Mouse (Mus musculus): Measurements from ENCODE around the gene Gfra1. TPM values are rescaled to one million over a fixed set of nuclear protein-coding genes. Genes with fewer than 3 reads are reported as not detected.

The Gfra1 gene
- total RNA-seq, 2 experiments from 2014 or later: 2.3 to 2.9 TPM

DNA sequence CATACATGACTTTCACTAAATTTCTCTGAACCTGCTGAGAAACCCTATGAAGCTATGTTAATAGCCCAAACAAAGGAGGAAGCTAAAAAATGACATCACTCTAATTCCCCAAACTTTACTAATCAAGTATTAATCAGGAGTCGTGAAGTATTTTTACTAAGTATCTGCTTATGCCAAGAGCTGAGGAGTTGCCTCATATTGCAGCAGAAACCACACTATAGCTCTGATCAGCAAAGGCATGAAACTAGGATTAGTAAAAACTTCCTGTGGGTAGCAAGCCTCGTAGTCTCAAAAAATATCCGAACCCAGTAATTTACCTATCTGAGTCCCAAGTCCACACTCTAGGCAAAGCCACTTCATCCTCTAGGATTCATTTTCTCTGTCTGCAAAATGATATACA is 55.5 kb downstream of the Gfra1 start:
- no peak for DNase-seq
- intact Hi-C loops (cut with DNase I): no loop called here

DNA sequence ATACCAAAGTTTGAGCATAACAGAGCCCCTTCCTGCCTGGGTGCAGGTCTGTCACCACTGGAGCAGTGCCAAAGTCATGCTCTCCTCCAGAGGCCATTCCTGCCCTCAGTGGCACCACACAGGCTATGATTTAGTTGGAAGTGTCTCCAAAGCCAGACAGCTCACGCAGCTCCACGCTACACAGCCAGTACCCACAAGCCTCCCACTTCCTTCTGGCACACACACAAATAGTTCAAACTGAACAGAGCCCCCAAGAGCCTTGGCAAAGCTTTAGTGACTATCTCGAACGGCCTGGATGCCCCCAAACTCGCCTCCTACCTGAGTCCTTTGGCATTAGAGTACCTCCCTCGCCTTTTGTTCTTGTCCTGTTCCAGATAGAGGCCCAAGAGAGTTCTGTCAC is 56.5 kb downstream of the Gfra1 start:
- intact Hi-C loops (cut with DNase I): no loop called here
- DNase-seq: no peak

DNA sequence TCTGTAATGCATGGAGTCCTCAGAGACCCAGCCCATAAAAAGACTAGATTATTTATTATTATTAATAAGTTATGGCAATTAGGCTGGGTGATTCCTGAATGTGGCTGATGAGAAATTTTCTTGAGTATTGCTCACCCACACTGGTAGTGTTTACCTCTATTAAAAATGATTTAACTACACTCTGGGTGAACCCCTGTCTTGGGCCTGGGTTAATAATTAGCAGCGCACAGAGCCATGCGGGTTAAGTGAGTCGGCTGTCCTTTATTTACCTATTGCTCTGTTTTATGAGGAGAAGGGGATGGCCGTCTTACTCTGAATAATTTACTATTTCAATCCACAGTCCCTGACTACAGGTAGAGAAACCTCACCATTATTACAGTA is 59.1 kb downstream of the Gfra1 start:
- DNase-seq: no peak
- intact Hi-C loops (cut with DNase I): no loop called here

DNA sequence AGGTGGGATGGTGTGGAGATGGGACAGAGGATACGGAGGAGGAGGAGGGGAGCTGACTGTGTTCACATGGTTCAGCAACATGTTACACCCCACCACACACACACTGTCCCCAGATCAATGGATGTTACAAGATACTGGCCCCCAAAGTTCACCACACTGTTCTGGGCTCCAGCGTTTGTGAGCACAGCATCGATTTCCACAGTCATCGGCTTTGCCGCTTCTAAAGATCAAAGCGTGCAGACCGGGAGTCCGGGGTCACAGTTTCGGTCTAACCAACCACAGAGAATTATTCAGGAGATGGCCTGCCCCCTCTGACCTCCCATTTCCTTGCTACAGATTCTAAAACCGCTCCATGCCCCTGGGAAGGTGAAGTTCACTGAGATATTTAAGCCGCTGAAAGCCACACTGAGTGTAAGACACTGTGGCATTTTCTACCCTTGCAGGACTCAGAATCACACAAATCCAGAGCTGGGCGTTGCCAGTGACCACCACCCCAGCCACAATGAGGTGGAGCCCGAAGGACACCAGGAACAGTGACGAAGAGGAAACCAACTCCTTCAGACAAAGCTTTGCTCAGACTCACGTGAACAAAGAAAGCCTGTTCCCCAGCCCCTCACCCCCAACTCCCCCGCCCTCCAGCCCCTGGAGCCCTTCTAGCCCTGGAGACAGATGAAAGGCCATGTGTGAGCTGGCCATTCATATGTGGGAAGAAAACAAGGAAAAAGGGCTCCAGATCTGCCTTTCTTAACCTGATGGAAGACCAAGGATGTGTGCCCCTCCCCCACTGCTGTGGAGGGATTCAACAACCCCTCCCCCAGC is 59.7 kb downstream of the Gfra1 start:
- intact Hi-C loops (cut with DNase I): no loop called here
- no peak for DNase-seq

DNA sequence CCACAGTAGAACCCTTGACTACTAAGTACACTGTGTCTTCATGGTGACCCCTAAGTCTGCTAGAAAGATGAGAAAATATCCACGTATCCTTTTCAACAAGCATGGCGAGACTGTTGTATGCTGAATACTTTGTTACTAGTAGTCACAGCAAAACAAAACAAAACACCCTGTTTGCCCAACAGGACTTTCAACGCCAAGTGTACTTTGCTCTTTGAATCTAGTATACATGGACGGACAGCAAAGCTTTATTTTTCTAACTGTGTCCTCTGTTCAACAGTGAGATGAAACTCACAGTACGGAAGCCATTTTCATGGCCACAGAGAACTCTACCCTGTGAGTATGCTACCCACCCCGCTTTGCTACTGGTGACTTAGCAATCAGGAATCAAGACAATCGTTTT is 62.6 kb downstream of the Gfra1 start:
- no peak for DNase-seq
- intact Hi-C loops (cut with DNase I): no loop called here

DNA sequence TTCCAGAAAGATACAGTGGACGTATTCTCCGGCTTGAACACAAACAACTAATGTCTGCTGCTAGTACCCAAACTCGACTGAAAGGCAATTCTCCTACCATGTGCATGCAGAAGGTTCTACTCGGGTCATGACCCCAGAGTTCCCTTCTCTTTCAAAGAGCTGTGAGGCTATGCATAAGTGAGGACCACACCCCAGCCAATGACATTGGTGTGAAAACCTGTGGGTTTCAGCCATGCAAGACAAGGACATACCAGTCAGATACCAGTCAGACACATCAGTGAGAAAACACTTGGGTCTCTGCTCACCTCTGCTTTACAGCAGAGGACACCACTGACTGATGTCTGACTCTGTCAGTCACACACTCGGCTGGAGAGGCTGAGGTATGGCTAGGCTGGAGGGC is 63.9 kb downstream of the Gfra1 start:
- DNase-seq: no peak
- intact Hi-C loops (cut with DNase I): no loop called here

DNA sequence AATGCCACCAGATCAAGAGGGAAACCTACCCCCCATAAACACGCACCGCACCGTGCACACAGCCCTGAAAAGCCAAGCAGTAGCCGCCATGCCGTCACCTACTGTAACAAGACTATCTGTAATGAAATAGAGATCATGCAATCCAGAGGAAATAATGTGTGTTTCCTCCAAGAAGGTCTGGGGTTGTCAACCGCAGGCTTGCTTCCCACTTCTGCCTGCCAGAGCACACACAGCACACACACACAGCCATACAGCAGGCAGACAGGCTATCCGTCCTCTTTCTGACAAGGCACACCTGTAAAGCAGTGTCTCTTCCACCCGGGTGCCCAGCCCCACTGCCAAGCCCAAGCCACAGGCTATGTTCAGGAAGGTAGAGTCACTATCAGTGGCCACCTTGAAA is 66.2 kb downstream of the Gfra1 start:
- no peak for DNase-seq
- intact Hi-C loops (cut with DNase I): no loop called here

DNA sequence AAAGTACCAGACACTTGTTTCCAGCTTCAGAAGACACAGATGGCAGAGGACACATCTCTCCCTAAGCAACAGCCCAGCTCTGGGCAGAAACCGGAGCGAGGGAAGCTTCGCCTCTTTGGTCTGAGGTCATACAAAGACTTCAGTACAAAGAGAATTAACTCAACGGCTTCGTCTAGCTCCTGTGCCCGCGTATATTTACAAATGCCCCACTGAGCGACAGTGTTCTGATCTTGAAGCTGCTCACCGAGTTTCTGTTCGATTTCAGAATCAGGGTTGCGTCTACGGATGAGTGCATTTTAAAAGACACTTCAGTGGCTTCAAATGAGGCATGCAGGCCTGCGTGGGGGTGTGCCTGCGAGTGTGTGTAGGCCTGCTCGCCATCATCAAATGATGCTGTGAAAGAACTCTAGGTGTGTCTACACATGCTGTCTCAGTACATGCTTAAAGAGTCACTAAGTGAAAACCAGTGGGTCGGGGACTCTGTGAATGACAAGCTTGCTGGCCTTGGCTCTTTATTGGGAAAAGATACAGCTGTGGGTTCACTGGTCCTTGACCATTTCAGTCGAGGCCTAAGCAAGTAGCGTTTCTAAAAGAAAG is 66.8 kb downstream of the Gfra1 start:
- no peak for DNase-seq
- intact Hi-C loops (cut with DNase I): no loop called here

DNA sequence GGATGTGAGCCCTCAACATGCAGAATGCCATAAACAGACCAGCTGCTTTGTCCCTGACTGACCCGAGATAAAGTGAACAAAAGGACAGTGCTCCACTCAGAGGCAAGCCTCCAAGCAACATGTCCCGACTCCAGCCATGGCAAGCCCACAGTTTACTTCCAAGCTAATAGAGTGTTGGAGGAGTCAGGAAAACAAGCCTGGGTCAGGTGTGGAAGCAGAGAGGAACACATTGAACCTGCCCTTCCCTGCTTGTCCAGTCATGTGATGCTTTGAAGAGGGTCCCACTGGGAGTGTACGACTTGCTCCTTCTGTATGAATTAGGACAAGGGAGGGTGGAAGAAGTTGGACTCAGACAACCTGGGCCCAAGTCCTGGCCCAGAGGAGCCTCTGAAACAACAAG is 72.4 kb downstream of the Gfra1 start:
- DNase-seq: no peak
- intact Hi-C loops (cut with DNase I): no loop called here

DNA sequence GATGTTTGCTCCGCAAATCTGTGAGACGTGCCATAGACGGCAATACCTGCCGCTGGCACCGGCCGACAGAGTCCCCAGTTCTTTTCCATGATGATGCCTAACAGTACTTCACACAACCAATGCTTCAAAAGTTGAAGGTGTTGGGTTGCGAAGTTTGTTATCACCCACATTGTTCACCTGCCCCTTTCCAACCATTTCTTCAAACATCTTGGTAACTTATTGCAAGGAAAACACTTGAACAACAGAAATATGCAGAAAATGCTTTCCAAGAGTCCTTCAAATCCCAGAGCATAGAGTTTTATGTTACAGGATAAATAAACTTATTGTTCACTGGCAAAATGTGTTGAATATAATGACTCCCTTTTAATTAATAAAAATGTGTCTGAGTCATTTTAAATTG is 73.2 kb downstream of the Gfra1 start:
- DNase-seq: no peak
- intact Hi-C loops (cut with DNase I): no loop called here

DNA sequence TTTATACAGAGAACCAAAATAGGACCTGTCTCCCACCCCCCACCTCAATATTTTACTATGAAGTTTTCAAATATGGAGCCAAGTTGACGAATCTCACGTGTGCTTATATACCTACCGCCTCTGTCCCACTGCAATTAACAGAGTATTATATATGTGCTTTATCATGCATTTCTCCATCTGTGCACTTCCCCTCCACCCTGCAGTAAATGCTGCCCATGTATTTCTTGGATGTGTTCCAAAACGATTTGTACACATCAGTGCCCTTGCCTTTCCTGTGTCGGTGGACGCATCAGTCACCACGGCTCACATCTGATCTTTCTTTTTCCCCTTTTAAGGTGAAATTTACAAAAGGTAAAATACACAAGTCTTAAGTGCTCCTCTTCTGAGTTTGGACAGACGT is 77.7 kb downstream of the Gfra1 start:
- DNase-seq: no peak
- intact Hi-C loops (cut with DNase I): no loop called here

DNA sequence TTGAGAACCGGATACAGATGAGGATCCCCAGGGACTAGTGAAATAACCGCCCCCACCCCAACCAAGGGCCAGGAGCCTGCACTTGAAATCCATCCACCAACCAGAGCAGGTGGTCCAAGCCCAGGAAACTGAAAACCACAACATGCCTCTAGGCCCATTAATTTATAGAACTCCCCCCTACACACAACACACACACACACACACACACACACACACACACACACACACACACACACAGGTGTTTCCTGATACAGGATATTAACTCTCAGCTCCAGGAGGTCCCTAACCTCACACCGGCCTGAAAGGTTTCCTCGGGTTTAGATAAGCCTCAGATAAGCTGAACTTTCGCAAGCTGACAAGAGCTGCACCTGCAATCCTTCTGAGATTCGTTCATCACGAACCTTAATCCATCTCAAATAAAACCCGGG is 79.0 kb downstream of the Gfra1 start:
- intact Hi-C loops (cut with DNase I): no loop called here
- no peak for DNase-seq

DNA sequence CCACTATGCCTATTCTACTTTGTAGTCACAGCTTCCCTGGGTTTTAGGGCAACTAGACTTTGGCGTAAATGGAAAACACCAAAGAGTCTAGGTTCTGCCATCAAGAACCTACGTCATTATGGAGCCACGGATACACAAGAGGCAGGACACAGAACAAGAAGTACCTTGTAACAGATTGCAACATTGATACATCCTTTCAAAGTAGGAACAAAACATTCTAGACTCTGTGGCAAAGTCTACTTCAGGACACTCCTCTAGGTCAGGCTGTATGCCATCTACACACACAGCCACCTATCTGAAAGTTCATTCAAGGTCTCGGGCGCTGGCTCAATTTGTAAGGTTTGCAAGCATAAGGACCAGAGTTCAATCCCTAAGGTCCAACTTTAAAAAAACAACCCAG is 81.1 kb downstream of the Gfra1 start:
- intact Hi-C loops (cut with DNase I): no loop called here
- no peak for DNase-seq

DNA sequence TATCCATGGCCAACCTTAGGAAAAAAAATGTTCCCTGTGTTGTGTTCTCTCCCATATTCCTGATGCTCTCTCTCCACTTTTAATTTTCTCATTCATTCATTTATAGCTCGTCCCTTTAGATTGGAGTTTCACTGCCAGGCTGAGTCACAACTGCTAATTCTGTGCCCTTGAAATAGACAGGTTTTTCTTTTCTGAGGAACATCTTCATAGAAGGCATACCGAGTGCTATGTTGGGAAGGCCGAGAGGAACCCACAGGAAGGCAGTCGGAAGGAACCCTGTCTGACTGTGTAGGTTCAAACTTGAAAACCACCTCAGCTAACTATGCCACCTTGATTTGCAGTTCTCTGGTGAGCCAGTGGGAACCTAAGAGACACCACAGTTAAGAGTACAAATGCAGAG is 81.6 kb downstream of the Gfra1 start:
- no peak for DNase-seq
- intact Hi-C loops (cut with DNase I): no loop called here

DNA sequence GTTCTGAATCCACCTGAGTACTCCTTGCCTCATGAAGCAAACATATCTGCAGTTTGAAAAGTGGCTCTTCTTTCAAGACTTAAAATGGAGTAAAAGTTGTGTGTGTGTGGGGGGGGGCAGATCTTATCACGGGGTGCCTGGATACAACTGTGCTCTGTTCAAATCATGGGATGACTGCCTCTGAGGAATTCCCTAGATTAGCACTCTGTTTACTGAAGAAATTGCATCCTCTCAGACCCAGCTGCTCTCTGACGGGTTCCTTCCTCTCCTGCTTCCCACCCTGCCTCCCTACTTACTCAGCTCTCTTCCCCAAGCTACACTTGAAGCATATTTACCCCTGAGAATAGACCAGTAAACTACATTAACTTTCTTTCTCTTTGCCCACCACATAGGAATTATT is 87.2 kb downstream of the Gfra1 start:
- no peak for DNase-seq
- intact Hi-C loops (cut with DNase I): no loop called here

DNA sequence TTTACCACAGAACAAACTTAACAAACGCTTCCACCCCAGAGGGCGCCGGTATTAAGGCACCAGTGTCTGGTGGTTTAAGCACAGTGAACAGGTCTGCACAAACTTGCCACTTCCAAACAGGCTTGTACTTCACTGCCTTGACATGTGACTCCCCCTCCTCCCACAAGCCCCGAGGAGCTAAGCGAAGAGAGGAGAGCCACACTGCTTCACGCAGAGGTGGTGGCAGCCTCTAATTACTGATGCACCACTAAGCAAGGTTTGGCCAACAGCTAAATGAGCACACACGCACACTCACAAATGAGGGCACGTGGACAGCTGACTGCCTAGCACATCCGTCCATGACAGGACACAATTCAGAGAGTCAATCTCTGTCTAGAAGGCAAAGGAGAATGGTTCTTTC is 91.0 kb downstream of the Gfra1 start:
- intact Hi-C loops (cut with DNase I): no loop called here
- DNase-seq: no peak

DNA sequence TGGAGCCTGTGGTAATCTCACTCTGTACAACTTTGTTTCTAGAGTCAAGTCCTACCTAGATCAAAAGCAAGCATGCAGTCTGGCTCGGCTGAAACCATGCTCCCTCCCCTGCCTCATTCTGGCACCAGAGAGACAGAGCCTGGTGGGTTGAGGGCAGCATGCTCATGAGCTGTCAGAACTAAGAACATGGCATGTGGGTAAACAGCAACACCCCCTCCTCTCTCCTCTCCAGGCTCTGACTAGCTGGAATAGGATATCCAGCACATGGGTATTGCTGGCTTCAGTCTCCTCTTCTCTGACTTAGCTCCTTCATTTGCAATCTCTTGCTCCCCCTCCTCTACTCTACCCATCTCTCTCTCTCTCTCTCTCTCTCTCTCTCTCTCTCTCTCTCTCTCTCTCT is 94.7 kb downstream of the Gfra1 start:
- DNase-seq: no peak

DNA sequence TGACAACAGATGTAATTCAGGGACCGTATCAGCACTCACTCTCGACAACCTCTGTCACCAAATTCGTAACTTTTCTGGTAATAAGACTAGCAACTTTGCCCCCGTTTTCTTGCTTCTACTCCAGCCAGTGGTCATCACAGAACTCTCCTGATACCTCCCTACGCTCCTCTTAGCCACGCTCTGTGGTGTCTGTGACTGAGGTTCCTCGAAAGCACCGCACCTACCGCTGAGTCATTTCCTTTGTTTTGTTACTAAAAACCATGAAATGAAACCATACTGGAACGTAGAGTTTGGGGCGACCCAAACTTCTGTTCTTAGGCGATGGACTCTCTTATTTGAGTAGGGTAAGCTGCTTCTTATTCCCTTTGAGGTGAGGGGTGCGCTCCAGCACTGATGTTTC is 97.6 kb downstream of the Gfra1 start:
- no peak for DNase-seq
- intact Hi-C loops (cut with DNase I): no loop called here

More for the DNA sequence above, 94.7 kb downstream of the Gfra1 start:
- intact Hi-C loops (cut with DNase I): no loop called here

DNA sequence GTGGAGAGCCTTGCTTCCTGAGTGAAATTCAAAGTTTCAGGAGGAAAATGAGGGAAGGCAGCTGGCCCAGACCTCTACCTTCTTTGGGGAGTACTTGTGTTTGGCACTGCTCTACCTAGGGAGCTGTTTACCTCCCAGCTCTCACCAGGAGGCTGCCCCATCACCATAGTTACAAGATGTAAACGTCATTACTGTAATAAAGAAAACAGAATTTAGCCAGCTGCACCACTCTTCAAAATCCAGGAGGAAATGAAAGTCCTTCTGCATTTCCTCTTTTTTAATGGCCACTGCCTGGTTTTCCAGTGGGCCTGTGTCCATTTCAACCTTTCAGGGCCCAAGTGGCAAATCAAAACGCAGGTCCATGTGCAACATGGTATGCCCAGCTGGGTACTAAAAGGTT is 101.8 kb downstream of the Gfra1 start:
- intact Hi-C loops (cut with DNase I): no loop called here
- DNase-seq: no peak

DNA sequence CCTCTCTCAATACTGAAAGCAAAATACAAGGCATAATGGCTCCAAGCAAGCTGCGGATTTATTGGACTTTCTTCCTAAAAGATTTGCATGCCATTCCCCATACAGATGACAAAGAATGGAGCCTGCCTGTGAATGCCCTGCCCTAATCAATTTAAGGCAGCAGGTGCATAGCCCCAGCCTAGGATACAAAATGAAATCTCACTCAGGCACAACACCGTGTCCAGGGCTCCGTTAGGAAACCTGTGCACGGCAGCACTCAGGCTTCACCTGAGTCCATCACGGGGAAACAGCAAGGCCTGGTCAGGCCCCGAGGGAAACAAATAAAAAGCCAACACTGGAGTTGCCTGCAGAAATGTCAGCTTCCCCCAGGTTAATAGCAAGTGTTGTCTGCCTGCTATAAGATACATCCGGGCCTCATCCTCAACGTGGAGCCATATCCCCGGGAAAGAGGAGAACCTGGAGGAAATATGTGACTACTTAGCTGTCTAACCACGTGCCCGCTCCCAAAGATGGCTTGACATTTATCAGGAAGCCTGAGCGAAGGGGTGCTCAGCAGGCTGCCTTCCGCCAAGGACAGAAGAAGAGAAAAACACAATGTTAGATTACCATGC is 102.3 kb downstream of the Gfra1 start:
- intact Hi-C loops (cut with DNase I): no loop called here

DNA sequence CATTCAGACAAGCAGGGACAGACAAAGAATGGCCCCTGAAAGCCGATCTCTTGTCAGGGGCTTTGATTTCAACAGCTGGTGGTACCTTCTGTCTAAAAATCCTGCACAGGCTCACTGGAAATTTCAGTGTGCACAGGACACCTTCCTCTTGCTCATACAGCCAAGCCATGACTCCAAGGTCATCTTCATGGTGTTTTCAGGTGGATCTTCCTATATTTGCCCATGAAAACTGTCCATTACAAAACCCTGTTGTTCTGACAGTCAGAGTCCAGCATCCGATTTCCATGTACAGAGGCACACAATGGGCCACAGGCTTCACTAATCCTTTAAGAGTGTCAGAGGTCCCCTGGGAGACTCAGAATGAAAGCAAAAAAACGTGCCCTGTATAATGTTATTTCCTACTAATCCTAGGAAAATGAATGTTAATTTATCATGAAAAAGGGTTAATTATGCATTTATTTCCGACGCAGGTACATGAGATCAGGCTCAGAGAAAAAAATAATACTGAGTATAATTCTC is 105.8 kb downstream of the Gfra1 start:
- no peak for DNase-seq
- intact Hi-C loops (cut with DNase I): no loop called here

More for the DNA sequence above, 102.3 kb downstream of the Gfra1 start:
- DNase-seq: no peak

DNA sequence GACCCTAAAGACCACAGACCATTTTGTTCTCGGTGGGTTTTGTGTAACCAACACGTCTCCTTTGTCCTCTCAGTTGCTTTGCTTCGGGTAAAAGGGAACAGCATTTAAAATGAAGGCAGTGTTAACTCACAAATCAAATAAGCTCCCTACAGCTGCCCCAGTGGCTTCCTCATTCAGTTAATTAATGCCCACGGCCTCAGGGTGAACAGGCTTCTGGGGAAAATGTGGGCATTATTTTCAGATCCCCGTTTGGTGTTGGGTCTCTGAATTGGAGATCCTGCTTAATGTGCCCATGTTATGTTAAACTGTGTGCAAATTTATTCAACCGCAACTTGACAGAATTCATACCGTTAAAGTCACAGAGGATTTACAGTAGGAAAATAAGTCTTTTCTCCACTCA is 110.6 kb downstream of the Gfra1 start:
- intact Hi-C loops (cut with DNase I): no loop called here
- no peak for DNase-seq

Data from gastrocnemius, postnatal 36 days (tissue).